In the genomic region with DNA sequence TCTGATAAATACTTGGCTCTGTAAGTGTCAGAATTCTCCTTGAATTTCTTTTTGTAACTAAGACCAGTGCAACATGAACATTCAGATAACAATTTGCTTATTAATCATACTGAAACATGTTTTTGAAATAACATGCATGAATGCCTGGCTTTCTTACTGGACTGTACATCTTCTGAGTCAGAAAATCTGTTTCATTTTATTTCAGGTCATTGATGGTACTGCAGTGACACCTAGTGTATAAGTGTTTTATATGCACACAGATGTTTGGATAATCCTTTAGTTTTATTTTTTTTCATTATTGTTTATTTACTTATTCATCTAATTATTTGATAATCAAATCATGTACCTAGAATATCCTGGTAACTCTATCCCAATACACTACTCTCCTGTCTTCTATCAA, we compare ENCODE assay signal across 13 mouse cellular contexts.
DNase-seq lines count a peak whose midpoint lies in the region; ATAC-seq and TF ChIP-seq lines count a peak whose summit lies in the region.
"Had no signal": no experiment of that assay in that cellular context is flagged by ENCODE, and none has a peak within 500 bp of the region (broad histone marks: within the 10 kb centered on the region; RNA-seq: fewer than 3 reads in every experiment).

No protein-coding gene starts in this region.

- peak; percentile 69 for TF ChIP-seq CTCF in forebrain, postnatal 0 days (IDR thresholded peaks at IDR 0.05; ENCODE audit: low read depth)
- TF ChIP-seq CTCF in lung, postnatal 0 days (IDR thresholded peaks at IDR 0.05): no peak
- no peak for TF ChIP-seq CTCF in lung, adult 2 months (IDR thresholded peaks at IDR 0.05; ENCODE audit: insufficient read depth, low read length)
- TF ChIP-seq CTCF in midbrain, postnatal 0 days (IDR thresholded peaks at IDR 0.05): peak; percentile 81

- peak; percentile 63 for DNase-seq in forebrain, postnatal 0 days
- DNase-seq in forebrain, embryonic 10.5 days (ENCODE audit: extremely low spot score, low spot score): no peak
- peak; percentile 5 for DNase-seq in lung, postnatal 0 days (ENCODE audit: low spot score)
- DNase-seq in lung, adult 2 months: no peak
- DNase-seq in Muller cell, postnatal 12 days (ENCODE audit: inconsistent ontology term): peak; percentile 41
- DNase-seq in midbrain, postnatal 0 days (ENCODE audit: low spot score): peak; percentile 73
- DNase-seq in frontal cortex, postnatal 36 days (ENCODE audit: low spot score in 2 of 2): no peak
- DNase-seq in adrenal gland, postnatal 36 days: no peak
- DNase-seq: cerebellum, adult 2 months; kidney, postnatal 25 days; liver, embryonic 13.5 days had no signal

- no peak overlapping the region for H3K4me3 ChIP-seq in forebrain, postnatal 0 days (ENCODE audit: low read depth, low read length)
- no peak overlapping the region for H3K4me3 ChIP-seq in forebrain, embryonic 10.5 days
- H3K4me3 ChIP-seq in lung, postnatal 0 days (ENCODE audit: low read depth, low read length): no peak overlapping the region
- no peak overlapping the region for H3K4me3 ChIP-seq in lung, adult 2 months (replicated peaks; ENCODE audit: extremely low read depth, low read depth, low read length)
- no peak overlapping the region for H3K4me3 ChIP-seq in midbrain, postnatal 0 days (ENCODE audit: low read depth, low read length)
- H3K4me3 ChIP-seq: heart, embryonic 10.5 days; liver, embryonic 13.5 days had no signal

- H3K9ac ChIP-seq in forebrain, postnatal 0 days: no peak overlapping the region
- no peak overlapping the region for H3K9ac ChIP-seq in lung, postnatal 0 days (replicated peaks; ENCODE audit: low read depth)
- H3K9ac ChIP-seq in midbrain, postnatal 0 days (replicated peaks; ENCODE audit: low read length, poor library complexity, severe bottlenecking): no peak overlapping the region
- H3K9ac ChIP-seq: liver, embryonic 13.5 days had no signal

- H3K9me3 ChIP-seq in forebrain, postnatal 0 days (ENCODE audit: low read length): no peaks in the 10 kb centered on the region
- no peaks in the 10 kb centered on the region for H3K9me3 ChIP-seq in forebrain, embryonic 10.5 days
- H3K9me3 ChIP-seq in lung, postnatal 0 days (ENCODE audit: low read length): no peaks in the 10 kb centered on the region
- H3K9me3 ChIP-seq in midbrain, postnatal 0 days (ENCODE audit: low read length): no peaks in the 10 kb centered on the region
- H3K9me3 ChIP-seq: heart, embryonic 10.5 days; liver, embryonic 13.5 days had no signal

- no peaks in the 10 kb centered on the region for H3K4me1 ChIP-seq in forebrain, postnatal 0 days (ENCODE audit: insufficient read depth)
- H3K4me1 ChIP-seq in forebrain, embryonic 10.5 days: no peaks in the 10 kb centered on the region
- no peaks in the 10 kb centered on the region for H3K4me1 ChIP-seq in lung, postnatal 0 days (ENCODE audit: insufficient read depth, low read depth, low read length)
- no peaks in the 10 kb centered on the region for H3K4me1 ChIP-seq in lung, adult 2 months (ENCODE audit: control insufficient read depth, insufficient read depth, low read length)
- no peaks in the 10 kb centered on the region for H3K4me1 ChIP-seq in midbrain, postnatal 0 days (ENCODE audit: insufficient read depth, low read length)
- H3K4me1 ChIP-seq: heart, embryonic 10.5 days; liver, embryonic 13.5 days had no signal

- no peak overlapping the region for H3K27ac ChIP-seq in forebrain, postnatal 0 days (ENCODE audit: low read depth, low read length)
- H3K27ac ChIP-seq in forebrain, embryonic 10.5 days: no peak overlapping the region
- H3K27ac ChIP-seq in lung, postnatal 0 days (ENCODE audit: low read length): no peak overlapping the region
- no peak overlapping the region for H3K27ac ChIP-seq in midbrain, postnatal 0 days (ENCODE audit: low read depth, low read length)
- H3K27ac ChIP-seq: heart, embryonic 10.5 days; liver, embryonic 13.5 days; macrophage had no signal

- no peaks in the 10 kb centered on the region for H3K27me3 ChIP-seq in forebrain, postnatal 0 days (ENCODE audit: insufficient read depth, low read length)
- no peaks in the 10 kb centered on the region for H3K27me3 ChIP-seq in forebrain, embryonic 10.5 days (ENCODE audit: poor library complexity, severe bottlenecking)
- H3K27me3 ChIP-seq in lung, postnatal 0 days (replicated peaks; ENCODE audit: insufficient read depth, low read length): no peaks in the 10 kb centered on the region
- H3K27me3 ChIP-seq in midbrain, postnatal 0 days (ENCODE audit: insufficient read depth, low read length): no peaks in the 10 kb centered on the region
- H3K27me3 ChIP-seq: liver, embryonic 13.5 days had no signal

- H3K36me3 ChIP-seq in forebrain, postnatal 0 days (ENCODE audit: insufficient read depth): no peaks in the 10 kb centered on the region
- H3K36me3 ChIP-seq in forebrain, embryonic 10.5 days (replicated peaks): no peaks in the 10 kb centered on the region
- H3K36me3 ChIP-seq in lung, postnatal 0 days (ENCODE audit: insufficient read depth, low read length): no peaks in the 10 kb centered on the region
- H3K36me3 ChIP-seq in midbrain, postnatal 0 days (ENCODE audit: insufficient read depth, low read length): no peaks in the 10 kb centered on the region
- H3K36me3 ChIP-seq: heart, embryonic 10.5 days; liver, embryonic 13.5 days had no signal

- 0 out of 2 replicates have a peak, but pooled peaks have one; percentile 38 for ATAC-seq in forebrain, postnatal 0 days
- ATAC-seq in lung, postnatal 0 days: no peak
- no peak for ATAC-seq in midbrain, postnatal 0 days (ENCODE audit: low FRiP score)

- TF ChIP-seq POLR2A in lung, adult 2 months (IDR thresholded peaks at IDR 0.05; ENCODE audit: borderline replicate concordance, extremely low read depth, low read depth, low read length): no peak

- no peak overlapping the region for H3K4me2 ChIP-seq in forebrain, postnatal 0 days (ENCODE audit: low read depth)
- no peak overlapping the region for H3K4me2 ChIP-seq in lung, postnatal 0 days (replicated peaks; ENCODE audit: low read depth, low read length)
- H3K4me2 ChIP-seq in midbrain, postnatal 0 days (ENCODE audit: low read depth, low read length, poor library complexity, severe bottlenecking): no peak overlapping the region
- H3K4me2 ChIP-seq: liver, embryonic 13.5 days had no signal

- TF ChIP-seq EP300 in lung, postnatal 0 days (IDR thresholded peaks at IDR 0.05): no peak

Comparison
In these comparisons a context has a peak if more than half of its experiments do, and no peak if none do; other contexts are left out.
1. DNase-seq: peak in forebrain, postnatal 0 days (single experiment), lung, postnatal 0 days (single experiment), Muller cell, postnatal 12 days (single experiment) and midbrain, postnatal 0 days (single experiment); none in forebrain, embryonic 10.5 days (single experiment), lung, adult 2 months (single experiment), frontal cortex, postnatal 36 days (0 of 2) and adrenal gland, postnatal 36 days (0 of 2).
2. CTCF ChIP-seq: peak in forebrain, postnatal 0 days (single experiment) and midbrain, postnatal 0 days (single experiment); none in lung, postnatal 0 days (single experiment) and lung, adult 2 months (single experiment).